Mouse (Mus musculus): ENCODE measurements around the gene Flad1.

GRCm38 (mm10) chr3:89365153-89365485, 46.6 kb downstream of the Flad1 start, which contains the start of gene Dcst1:
- TF ChIP-seq CTCF (IDR thresholded peaks at IDR 0.05; ENCODE audit: borderline replicate concordance, control insufficient read depth, extremely low read depth, insufficient read depth, low read length, poor library complexity) = no peak
- no peak for TF ChIP-seq POLR2A (IDR thresholded peaks at IDR 0.05; ENCODE audit: control insufficient read depth, extremely low read depth, insufficient read depth, low read length, poor library complexity)
